Comparison of ENCODE assay signal across 12 mouse cellular contexts in the genomic region with DNA sequence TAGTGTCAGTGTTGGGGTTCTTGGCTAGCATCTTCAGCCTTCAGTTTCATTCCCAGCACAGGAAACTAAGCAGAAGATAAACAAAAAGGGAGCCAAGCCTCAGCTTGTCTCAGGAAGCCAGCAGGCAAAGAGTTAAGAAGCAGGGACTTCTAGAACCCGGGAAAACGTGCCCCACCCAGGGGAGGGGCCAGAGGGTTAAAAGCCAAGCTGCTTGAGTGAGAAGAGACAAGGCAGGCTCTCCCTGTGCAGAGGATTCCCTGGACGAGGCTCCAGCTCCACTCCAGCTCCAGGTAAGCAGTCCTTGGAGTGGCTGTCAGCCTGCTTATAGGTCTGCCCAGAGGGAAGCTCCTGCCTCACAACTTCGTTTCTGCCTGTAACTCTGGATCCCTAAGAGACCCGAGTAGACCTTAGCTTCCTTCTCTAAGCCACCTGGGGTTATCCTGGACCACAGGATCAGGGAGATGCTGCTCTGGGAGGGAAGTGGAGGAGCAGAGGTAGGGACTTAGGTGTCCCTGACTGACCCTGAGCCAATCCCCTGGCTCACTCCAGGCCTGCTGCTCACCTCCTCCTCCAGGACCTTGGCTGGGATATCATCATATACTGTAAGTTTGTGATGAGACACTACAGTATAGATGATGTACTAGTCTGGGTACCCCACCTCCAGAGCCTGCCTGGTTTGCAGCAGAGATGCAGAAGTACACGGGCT. TPM values are rescaled to one million over a fixed set of nuclear protein-coding genes. Genes with fewer than 3 reads are reported as not detected.
A peak's percentile ranks its signal among the peaks of the same experiment; 100 is the strongest.
DNase-seq lines count a peak whose midpoint lies in the region; ATAC-seq and TF ChIP-seq lines count a peak whose summit lies in the region.
"Had no signal": no experiment of that assay in that cellular context is flagged by ENCODE, and none has a peak within 500 bp of the region (broad histone marks: within the 10 kb centered on the region; RNA-seq: fewer than 3 reads in every experiment).

No protein-coding gene starts in this region.

- ATAC-seq in common myeloid progenitor, adult 5-6 weeks (replicated peaks; ENCODE audit: low read depth, poor library complexity, severe bottlenecking): peak; percentile 21; the same call in 1 of the 2 replicates
- ATAC-seq in liver, embryonic 14.5 days (ENCODE audit: insufficient read depth): peak; percentile 17
- ATAC-seq: forebrain, embryonic 13.5 days; inflammation-experienced regulatory T-cells, adult 6 months had no signal

- intact Hi-C loops in gastrocnemius, postnatal 14 days (cut with DNase I; ENCODE audit: low total_unique reads): no loop called here

- H3K27ac ChIP-seq in heart, embryonic 10.5 days: peak overlapping the region; percentile 73
- peak overlapping the region; percentile 98 for H3K27ac ChIP-seq in liver, embryonic 14.5 days
- H3K27ac ChIP-seq: forebrain, embryonic 13.5 days; heart, adult 2 months; macrophage had no signal

- H3K9me3 ChIP-seq in heart, embryonic 10.5 days: no peaks in the 10 kb centered on the region
- H3K9me3 ChIP-seq in E14TG2a.4 (ENCODE audit: low read length): no peaks in the 10 kb centered on the region
- no peaks in the 10 kb centered on the region for H3K9me3 ChIP-seq in liver, embryonic 14.5 days (ENCODE audit: control insufficient read depth, low read length)
- H3K9me3 ChIP-seq: forebrain, embryonic 13.5 days had no signal

- DNase-seq in heart, embryonic 10.5 days (ENCODE audit: low spot score): peak; percentile 90
- no peak for DNase-seq in heart, adult 8-10 months (ENCODE audit: low spot score)
- peak; percentile 86 to 93 (median 86) for DNase-seq in liver, embryonic 14.5 days (ENCODE audit: low read depth in 3 of 3, low spot score in 3 of 3)
- DNase-seq in right cerebral cortex, postnatal 36 days (ENCODE audit: low spot score in 2 of 2): no peak
- DNase-seq in adrenal gland, postnatal 25 days: no peak
- DNase-seq in gastrocnemius, postnatal 14 days: no peak
- DNase-seq: heart, adult 2 months had no signal

- H3K9ac ChIP-seq in liver, embryonic 14.5 days (replicated peaks): peak overlapping the region; percentile 90
- H3K9ac ChIP-seq: forebrain, embryonic 13.5 days had no signal

- H3K36me3 ChIP-seq in heart, embryonic 10.5 days: peaks cover 56% of the 10 kb centered on the region
- peaks cover 49% of the 10 kb centered on the region for H3K36me3 ChIP-seq in E14TG2a.4 (ENCODE audit: insufficient read depth, low read length)
- H3K36me3 ChIP-seq in liver, embryonic 14.5 days (replicated peaks; ENCODE audit: control insufficient read depth, insufficient read depth, low read depth): peaks cover 23% of the 10 kb centered on the region

- H3K4me2 ChIP-seq in liver, embryonic 14.5 days (ENCODE audit: low read depth): peak overlapping the region; percentile 95
- H3K4me2 ChIP-seq: forebrain, embryonic 13.5 days had no signal

- WGBS in heart, embryonic 10.5 days: 24% methylated on average over 6 of the region's 6 CpGs
- 8% methylated on average over 6 of the region's 6 CpGs for WGBS in liver, embryonic 14.5 days (ENCODE audit: insufficient replicate concordance)

- TF ChIP-seq CTCF in E14TG2a.4 (conservative IDR thresholded peaks at IDR 0.05; ENCODE audit: low read length): no peak
- TF ChIP-seq CTCF in liver, embryonic 14.5 days (IDR thresholded peaks at IDR 0.05; ENCODE audit: low read depth): no peak

- peaks cover 27% of the 10 kb centered on the region for H3K4me1 ChIP-seq in heart, embryonic 10.5 days
- peaks cover 30% of the 10 kb centered on the region for H3K4me1 ChIP-seq in E14TG2a.4 (replicated peaks; ENCODE audit: low read depth, low read length)
- peaks cover 35 to 46% of the 10 kb centered on the region in 2 experiments for H3K4me1 ChIP-seq in liver, embryonic 14.5 days (replicated peaks; ENCODE audit: control insufficient read depth in 2 of 2, insufficient read depth in 2 of 2, low read length in 1 of 2)
- H3K4me1 ChIP-seq: forebrain, embryonic 13.5 days had no signal

- peak overlapping the region; percentile 41 for H3K4me3 ChIP-seq in heart, embryonic 10.5 days
- H3K4me3 ChIP-seq in E14TG2a.4 (replicated peaks; ENCODE audit: low read length): peak overlapping the region; percentile 45
- H3K4me3 ChIP-seq in liver, embryonic 14.5 days (ENCODE audit: insufficient read depth in 1 of 2, low read depth in 2 of 2, low read length in 2 of 2): peak overlapping the region; percentile 69 to 80
- H3K4me3 ChIP-seq: forebrain, embryonic 13.5 days; heart, adult 2 months had no signal

- no peak for TF ChIP-seq EP300 in liver, embryonic 14.5 days (IDR thresholded peaks at IDR 0.05; ENCODE audit: low read depth)

- H3K27me3 ChIP-seq in heart, embryonic 10.5 days (ENCODE audit: insufficient read depth, poor library complexity, severe bottlenecking): no peaks in the 10 kb centered on the region
- H3K27me3 ChIP-seq in E14TG2a.4 (ENCODE audit: insufficient read depth, low read length): no peaks in the 10 kb centered on the region
- H3K27me3 ChIP-seq in liver, embryonic 14.5 days (ENCODE audit: control insufficient read depth, insufficient read depth, low read length): no peaks in the 10 kb centered on the region
- H3K27me3 ChIP-seq: forebrain, embryonic 13.5 days had no signal

RNA-seq across cellular contexts. Expression of a gene that starts 7.6 kb away (rescaled TPM):
- polyA plus RNA-seq in heart, embryonic 10.5 days (2016; fragmentation: Nextera tagmentation; extraction: Ambion mirVana): 30.7 and 35.6 TPM in 2 replicates
- total RNA-seq in heart, adult 8-10 months (2022): 10 to 100 TPM; 25.9 to 31.5 (median 28.5) TPM
- total RNA-seq in common myeloid progenitor, adult 5-6 weeks (2017): 19.3 and 25.5 TPM in 2 replicates
- 9.8 and 10.2 TPM in 2 replicates for polyA plus RNA-seq in liver, embryonic 14.5 days (2012; rRNA removed)
- polyA plus RNA-seq in liver, embryonic 14.5 days (2014; fragmentation: Nextera tagmentation; extraction: Ambion mirVana): 14.9 and 16.6 TPM in 2 replicates
- 33.6 and 36.0 TPM in 2 replicates for total RNA-seq in adrenal gland, postnatal 25 days (2021)
- total RNA-seq in gastrocnemius, postnatal 14 days (2021): 10 to 100 TPM; 18.9 to 22.2 TPM

RNA-seq across cellular contexts. Expression of a gene that starts 21.9 kb away (rescaled TPM):
- 24.0 and 25.5 TPM in 2 replicates for polyA plus RNA-seq in heart, embryonic 10.5 days (2016; fragmentation: Nextera tagmentation; extraction: Ambion mirVana)
- total RNA-seq in heart, adult 8-10 months (2022): 10 to 100 TPM; 10.1 to 14.1 (median 12.5) TPM
- total RNA-seq in common myeloid progenitor, adult 5-6 weeks (2017): 6.5 and 7.2 TPM in 2 replicates
- 2.5 and 3.1 TPM in 2 replicates for polyA plus RNA-seq in liver, embryonic 14.5 days (2012; rRNA removed)
- 3.8 and 4.1 TPM in 2 replicates for polyA plus RNA-seq in liver, embryonic 14.5 days (2014; fragmentation: Nextera tagmentation; extraction: Ambion mirVana)
- 23.3 and 23.9 TPM in 2 replicates for total RNA-seq in adrenal gland, postnatal 25 days (2021)
- 1 to 10 TPM; 6.5 to 7.4 TPM for total RNA-seq in gastrocnemius, postnatal 14 days (2021)

RNA-seq across cellular contexts. Expression of a gene that starts 34.8 kb away (rescaled TPM):
- polyA plus RNA-seq in heart, embryonic 10.5 days (2016; fragmentation: Nextera tagmentation; extraction: Ambion mirVana): 72.0 and 81.4 TPM in 2 replicates
- total RNA-seq in heart, adult 8-10 months (2022): 10 to 100 TPM; 53.5 to 62.6 (median 56.4) TPM
- 29.7 and 38.4 TPM in 2 replicates for total RNA-seq in common myeloid progenitor, adult 5-6 weeks (2017)
- 17.9 and 18.3 TPM in 2 replicates for polyA plus RNA-seq in liver, embryonic 14.5 days (2012; rRNA removed)
- 16.7 and 20.4 TPM in 2 replicates for polyA plus RNA-seq in liver, embryonic 14.5 days (2014; fragmentation: Nextera tagmentation; extraction: Ambion mirVana)
- 87.9 and 106 TPM in 2 replicates for total RNA-seq in adrenal gland, postnatal 25 days (2021)
- 10 to 100 TPM; 60.7 to 64.3 TPM for total RNA-seq in gastrocnemius, postnatal 14 days (2021)

RNA-seq across cellular contexts. Expression of a gene that starts 40.5 kb away (rescaled TPM):
- 14.6 and 16.5 TPM in 2 replicates for polyA plus RNA-seq in heart, embryonic 10.5 days (2016; fragmentation: Nextera tagmentation; extraction: Ambion mirVana)
- 1 to 10 TPM; 2.8 to 5.1 (median 4.2) TPM for total RNA-seq in heart, adult 8-10 months (2022)
- total RNA-seq in common myeloid progenitor, adult 5-6 weeks (2017): 12.1 and 12.8 TPM in 2 replicates
- polyA plus RNA-seq in liver, embryonic 14.5 days (2012; rRNA removed): 8.6 and 9.4 TPM in 2 replicates
- 17.3 and 17.8 TPM in 2 replicates for polyA plus RNA-seq in liver, embryonic 14.5 days (2014; fragmentation: Nextera tagmentation; extraction: Ambion mirVana)
- 18.6 and 19.1 TPM in 2 replicates for total RNA-seq in adrenal gland, postnatal 25 days (2021)
- total RNA-seq in gastrocnemius, postnatal 14 days (2021): 1 to 10 TPM; 1.6 to 1.7 TPM

Comparison
In these comparisons a context has a peak if more than half of its experiments do, and no peak if none do; other contexts are left out.
1. DNase-seq: peak in heart, embryonic 10.5 days (single experiment) and liver, embryonic 14.5 days (3 of 3); none in heart, adult 8-10 months (single experiment), right cerebral cortex, postnatal 36 days (0 of 2), adrenal gland, postnatal 25 days (single experiment) and gastrocnemius, postnatal 14 days (single experiment).
2. Peak in every context shown above with its lines, with median percentiles within 50 percentile points of each other: H3K4me3 ChIP-seq.